Mouse (Mus musculus) stomach, embryonic 14.5 days (tissue): Measurements from ENCODE around the gene Wdtc1. TPM values are rescaled to one million over a fixed set of nuclear protein-coding genes. Genes with fewer than 3 reads are reported as not detected.
A peak's percentile ranks its signal among the peaks of the same experiment; 100 is the strongest.

Source experiments
- ATAC-seq: fragments of 200-750 bp; cut with Nextera tagmentation; 2 replicates; pipeline ENCODE4 v1.8.0; 2017; ENCODE audit warnings: low read depth, moderate TSS enrichment; ENCODE audit not compliant: insufficient number of reproducible peaks, insufficient read depth, low FRiP score
- H3K27ac ChIP-seq: fragments of 300-500 bp; sonication (generic); 2 replicates; pipeline ENCODE4 v1.5.1; 2014; ENCODE audit warnings: mild to moderate bottlenecking, low read length, moderate library complexity, mixed read lengths
- H3K27me3 ChIP-seq: fragments of 300-500 bp; sonication (generic); 2 replicates; pipeline ENCODE4 v1.6.1; 2014; ENCODE audit warnings: low read length, control low read depth, mixed read lengths; ENCODE audit not compliant: control insufficient read depth, insufficient read depth
- H3K36me3 ChIP-seq: fragments of 300-500 bp; sonication (generic); 2 replicates; pipeline ENCODE4 v1.6.1; 2014; ENCODE audit warnings: mild to moderate bottlenecking, control low read depth, low read length, moderate library complexity, mixed read lengths; ENCODE audit not compliant: control insufficient read depth, insufficient read depth
- H3K4me1 ChIP-seq: fragments of 300-500 bp; sonication (generic); 2 replicates; pipeline ENCODE4 v1.6.1; 2014; ENCODE audit warnings: low read length, control low read depth, mixed read lengths; ENCODE audit not compliant: control insufficient read depth, insufficient read depth
- H3K4me2 ChIP-seq: fragments of 300-500 bp; sonication (generic); replicated peaks from 2 replicates; pipeline ENCODE4 v1.6.1; 2014; ENCODE audit warnings: low read depth, low read length, control low read depth
- H3K4me3 ChIP-seq: fragments of 300-500 bp; sonication (generic); 2 replicates; pipeline ENCODE4 v1.5.1; 2014; ENCODE audit warnings: low read depth, low read length, control low read depth
- H3K9ac ChIP-seq: fragments of 300-500 bp; sonication (generic); replicated peaks from 2 replicates; pipeline ENCODE4 v1.6.1; 2014; ENCODE audit warnings: low read depth, mild to moderate bottlenecking, control low read depth, low read length, moderate library complexity, mixed read lengths
- H3K9me3 ChIP-seq: fragments of 300-500 bp; sonication (generic); 2 replicates; pipeline ENCODE4 v1.6.1; 2016; ENCODE audit warnings: low read depth, low read length, control low read depth; ENCODE audit not compliant: control insufficient read depth
- WGBS: fragments of 180-500 bp; shearing (Covaris S2); extraction: QIAGEN DNeasy Blood & Tissue Kit; methylation state at CpG from one replicate; pipeline ENCODE4 v1.1.7; 2014; 5-methylcytosine and 5-hydroxymethylcytosine counted together
- polyA plus RNA-seq: library from polyadenylated mRNA; unstranded; fragments of >200 nt; fragmentation: Nextera tagmentation; extraction: Ambion mirVana; gene quantifications from 2 replicates; pipeline ENCODE4 v1.2.1, GENCODE M21; 2014

Wdtc1 gene
- polyA plus RNA-seq, 1 experiment from 2014 or later, result 19.9 TPM

DNA sequence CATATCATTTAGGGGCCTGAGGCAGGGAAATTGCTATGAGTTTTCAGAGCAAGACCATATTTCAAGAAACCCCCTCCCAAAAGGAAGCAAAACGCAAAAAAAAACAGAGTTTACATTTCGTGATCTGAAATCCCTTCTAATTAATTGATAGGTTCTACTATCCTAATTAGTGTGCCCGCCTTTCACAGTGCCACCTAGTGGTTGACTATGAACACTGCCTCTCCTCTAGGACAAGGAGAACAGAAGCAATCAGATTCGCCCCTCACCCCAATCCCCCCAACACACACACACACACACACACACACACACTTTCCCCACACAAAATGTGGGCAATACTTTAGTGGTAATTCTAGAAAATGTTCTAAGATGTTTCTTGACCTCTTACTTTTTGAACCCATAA is 9.2 kb downstream of the Wdtc1 start:
- Histone ChIP-seq H3K36me3 (no peaks in the 10 kb centered on the region), H3K4me2 (no peak overlapping the region), H3K27me3 (no peaks in the 10 kb centered on the region), H3K27ac (no peak overlapping the region), H3K4me3 (no peak overlapping the region), H3K4me1 (no peaks in the 10 kb centered on the region), H3K9me3 (no peaks in the 10 kb centered on the region), H3K9ac (no peak overlapping the region)
- ATAC-seq, result no peak
- 8% methylated on average over 4 of the region's 4 CpGs for WGBS

DNA sequence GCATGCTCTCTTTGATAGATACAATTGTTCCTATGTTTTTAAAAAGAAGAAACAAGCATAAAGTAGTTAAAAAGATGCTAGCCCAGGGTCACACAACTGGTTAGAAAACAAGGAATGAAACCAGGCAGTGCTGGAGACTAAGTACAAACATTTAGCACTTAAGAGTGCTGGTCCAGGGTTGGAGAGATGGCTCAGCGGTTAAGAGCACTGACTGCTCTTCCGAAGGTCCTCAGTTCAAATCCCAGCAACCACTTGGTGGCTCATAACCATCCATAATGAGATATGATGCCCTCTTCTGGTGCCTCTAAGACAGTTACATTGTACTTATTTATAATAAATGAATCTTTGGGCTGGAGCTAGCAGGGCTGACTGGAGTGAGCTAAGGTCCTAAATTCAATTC is 13.1 kb downstream of the Wdtc1 start:
- Histone ChIP-seq H3K27ac (no peak overlapping the region), H3K4me2 (no peak overlapping the region), H3K9me3 (no peaks in the 10 kb centered on the region), H3K4me3 (no peak overlapping the region), H3K9ac (no peak overlapping the region), H3K4me1 (no peaks in the 10 kb centered on the region; the same call in 1 of the 2 replicates), H3K36me3 (no peaks in the 10 kb centered on the region), H3K27me3 (no peaks in the 10 kb centered on the region)
- no peak for ATAC-seq
- 81% methylated on average over 2 of the region's 2 CpGs for WGBS

GRCm38 (mm10) chr4:133339148-133339749 is 14.0 kb downstream of the Wdtc1 start:
- H3K27me3 ChIP-seq, result no peaks in the 10 kb centered on the region
- peak overlapping the region; percentile 73 for H3K4me2 ChIP-seq
- H3K27ac ChIP-seq, result peak overlapping the region; percentile 62; the same call in 1 of the 2 replicates
- H3K9ac ChIP-seq, result peak overlapping the region; percentile 71
- under 1% methylated on average over 60 of the region's 60 CpGs for WGBS
- H3K9me3 ChIP-seq, result no peaks in the 10 kb centered on the region
- H3K36me3 ChIP-seq, result no peaks in the 10 kb centered on the region
- H3K4me1 ChIP-seq, result no peaks in the 10 kb centered on the region; the same call in 1 of the 2 replicates
- peak; percentile 94 for ATAC-seq
- H3K4me3 ChIP-seq, result peak overlapping the region; percentile 89

DNA sequence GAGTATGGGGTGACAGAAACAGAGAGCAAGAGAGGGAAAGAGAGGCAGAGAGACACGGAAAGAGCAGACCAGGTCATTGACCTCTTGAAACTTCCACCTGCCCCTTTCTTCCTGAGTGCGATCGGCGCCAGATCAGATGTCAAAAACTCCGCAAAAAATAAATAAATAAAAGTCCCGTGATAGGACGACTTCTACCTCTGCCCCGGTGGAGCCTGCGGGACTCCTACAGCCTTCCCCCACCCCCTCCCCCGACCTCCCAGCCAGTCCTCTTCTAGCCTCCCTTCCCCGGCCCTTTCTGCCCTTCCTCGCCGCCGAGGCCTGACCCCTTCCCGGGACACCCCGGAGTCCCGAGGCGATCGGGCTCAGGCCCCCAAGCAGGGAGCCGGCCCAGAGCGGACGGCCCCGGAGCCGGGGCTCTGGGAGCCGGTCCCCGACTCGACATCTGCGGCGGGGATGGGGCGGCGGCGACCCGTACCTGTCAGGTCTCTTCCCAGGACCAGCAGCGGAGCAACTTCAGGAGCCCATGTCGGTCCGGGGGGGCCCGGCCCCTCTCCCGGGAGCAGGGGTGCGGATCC is 14.7 kb downstream of the Wdtc1 start:
- Histone ChIP-seq H3K4me3 (peak overlapping the region; percentile 89), H3K27ac (peak overlapping the region; percentile 62), H3K9ac (peak overlapping the region; percentile 71), H3K9me3 (no peaks in the 10 kb centered on the region), H3K36me3 (no peaks in the 10 kb centered on the region), H3K27me3 (no peaks in the 10 kb centered on the region), H3K4me1 (no peaks in the 10 kb centered on the region; the same call in 1 of the 2 replicates), H3K4me2 (peak overlapping the region; percentile 73)
- WGBS, result under 1% methylated on average over 38 of the region's 39 CpGs
- ATAC-seq, result peak; percentile 54

GRCm38 (mm10) chr4:133337833-133338520 is 15.3 kb downstream of the Wdtc1 start:
- H3K4me3 ChIP-seq, result peak overlapping the region; percentile 89
- no peaks in the 10 kb centered on the region for H3K27me3 ChIP-seq
- H3K36me3 ChIP-seq, result no peaks in the 10 kb centered on the region
- H3K4me2 ChIP-seq, result peak overlapping the region; percentile 73
- H3K27ac ChIP-seq, result no peak overlapping the region; the same call in 1 of the 2 replicates
- 9% methylated on average over 14 of the region's 14 CpGs for WGBS
- H3K4me1 ChIP-seq, result no peaks in the 10 kb centered on the region; the same call in 1 of the 2 replicates
- H3K9ac ChIP-seq, result peak overlapping the region; percentile 6; the same call in 1 of the 2 replicates
- ATAC-seq, result no peak
- H3K9me3 ChIP-seq, result no peaks in the 10 kb centered on the region

DNA sequence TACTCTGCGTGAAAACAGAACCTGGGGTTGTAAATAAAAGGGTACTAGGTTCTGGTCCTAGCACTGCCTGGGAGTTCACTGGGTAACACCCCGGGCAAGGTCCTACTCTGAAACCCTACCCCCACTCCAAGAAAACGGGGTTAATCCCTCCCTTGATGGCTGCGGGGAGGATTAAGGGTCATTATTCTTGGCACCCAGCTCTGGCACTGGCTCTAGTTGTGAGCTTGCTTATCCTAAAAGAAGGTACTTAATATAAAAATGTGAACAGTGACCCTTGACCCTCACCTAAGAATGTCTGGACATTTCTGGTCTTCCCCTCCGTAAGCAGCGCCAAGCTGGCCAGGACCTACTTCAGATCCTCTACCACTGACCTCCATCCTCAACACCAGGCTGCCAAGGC is 20.0 kb downstream of the Wdtc1 start:
- 64% methylated on average over 6 of the region's 6 CpGs for WGBS
- Histone ChIP-seq H3K9me3 (no peaks in the 10 kb centered on the region), H3K4me3 (no peak overlapping the region), H3K4me2 (no peak overlapping the region), H3K27me3 (no peaks in the 10 kb centered on the region), H3K27ac (no peak overlapping the region; the same call in 1 of the 2 replicates), H3K36me3 (no peaks in the 10 kb centered on the region), H3K4me1 (peaks cover 3% of the 10 kb centered on the region; the same call in 1 of the 2 replicates), H3K9ac (no peak overlapping the region)
- ATAC-seq, result no peak

DNA sequence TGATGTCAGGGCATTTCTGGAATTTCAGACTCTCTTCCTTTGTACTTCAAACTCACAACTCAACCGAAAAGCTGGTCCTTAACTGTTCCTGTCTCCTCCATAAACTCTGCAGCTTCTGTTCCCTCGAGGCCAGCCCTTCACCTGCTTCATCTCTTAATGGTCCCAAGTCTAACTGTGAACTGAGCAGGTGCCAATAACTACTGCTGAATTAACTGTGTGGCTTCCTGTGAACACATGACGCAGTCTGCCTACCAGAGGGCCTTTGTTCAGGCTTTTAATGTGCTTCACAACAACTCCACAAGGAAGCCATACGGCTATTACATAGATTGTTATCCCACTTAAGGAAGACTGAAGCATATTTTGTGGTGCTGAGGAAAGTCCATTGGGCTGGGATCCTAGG is 23.0 kb downstream of the Wdtc1 start:
- Histone ChIP-seq H3K27ac (no peak overlapping the region), H3K9ac (no peak overlapping the region), H3K4me2 (no peak overlapping the region), H3K27me3 (no peaks in the 10 kb centered on the region), H3K4me1 (peaks cover 6% of the 10 kb centered on the region; the same call in 1 of the 2 replicates), H3K4me3 (no peak overlapping the region), H3K36me3 (no peaks in the 10 kb centered on the region), H3K9me3 (no peaks in the 10 kb centered on the region)
- no peak for ATAC-seq
- WGBS, result 84% methylated on average over 4 of the region's 4 CpGs

DNA sequence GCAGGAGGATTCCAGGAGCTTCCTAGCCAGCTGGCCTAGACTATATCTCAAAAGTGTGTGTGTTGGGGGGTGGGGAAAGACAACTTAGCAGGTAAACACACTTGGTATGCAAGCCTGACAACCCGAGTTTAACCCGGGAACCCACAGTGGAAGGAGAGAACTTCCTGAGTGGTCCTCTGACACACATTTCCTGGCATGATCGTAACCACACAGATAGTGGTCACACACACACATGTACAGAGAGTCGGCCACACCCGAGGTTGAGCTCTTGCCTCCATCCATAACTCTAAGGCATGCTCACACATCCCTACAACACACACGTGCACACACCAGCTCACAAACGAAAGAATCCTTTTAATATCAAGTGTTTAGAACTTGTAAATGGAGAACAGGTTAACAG is 25.2 kb downstream of the Wdtc1 start:
- ATAC-seq, result no peak
- Histone ChIP-seq H3K36me3 (no peaks in the 10 kb centered on the region), H3K9ac (no peak overlapping the region), H3K4me3 (no peak overlapping the region), H3K9me3 (no peaks in the 10 kb centered on the region), H3K4me2 (no peak overlapping the region), H3K27me3 (no peaks in the 10 kb centered on the region), H3K4me1 (peaks cover 6% of the 10 kb centered on the region; the same call in 1 of the 2 replicates), H3K27ac (no peak overlapping the region)
- 60% methylated on average over 7 of the region's 7 CpGs for WGBS
